Mouse (Mus musculus) cerebellum, postnatal 4 days (tissue): ENCODE measurements at regions not wholly inside any gene's neighbourhood (a gene's known extent, or its start where the extent isn't known, plus 50 kb on each side); places are given as distances from the start of the nearest gene placed in this dataset.

Experiments
- DNase-seq, 2 experiments: peaks; one replicate each; pipeline ENCODE4 v3.0.0; 2022; ENCODE audit warnings: low spot score in 2 of 2, mixed read lengths in 1 of 2

GRCm38 (mm10) chr17:16101548-16101947 lies 270.7 kb upstream of the Rgmb start:
- no peak for DNase-seq

GRCm38 (mm10) chr17:16092952-16093351 lies 262.1 kb upstream of the Rgmb start:
- no peak for DNase-seq

- DNase-seq: no peak
Observed at GRCm38 (mm10) chr17:16089619-16090280, 258.9 kb upstream of the Rgmb start.

- DNase-seq: no peak
Observed at GRCm38 (mm10) chr17:16088879-16089618, 258.2 kb upstream of the Rgmb start.

- no peak for DNase-seq
Observed at GRCm38 (mm10) chr17:16087046-16087445, 256.2 kb upstream of the Rgmb start.

GRCm38 (mm10) chr17:16082842-16083241 lies 252.0 kb upstream of the Rgmb start:
- no peak for DNase-seq

GRCm38 (mm10) chr17:16078549-16078948 lies 247.7 kb upstream of the Rgmb start:
- no peak for DNase-seq

GRCm38 (mm10) chr17:16069334-16069733 lies 238.5 kb upstream of the Rgmb start:
- DNase-seq: no peak

- DNase-seq: no peak
Observed at GRCm38 (mm10) chr17:16067858-16068257, 237.0 kb upstream of the Rgmb start.

- DNase-seq: no peak
Observed at GRCm38 (mm10) chr17:16054481-16054880, 223.6 kb upstream of the Rgmb start.

GRCm38 (mm10) chr17:16051713-16052112 lies 220.9 kb upstream of the Rgmb start:
- DNase-seq: no peak

GRCm38 (mm10) chr17:16041542-16042251 lies 210.9 kb upstream of the Rgmb start:
- no peak for DNase-seq

GRCm38 (mm10) chr17:16027989-16028388 lies 197.2 kb upstream of the Rgmb start:
- no peak for DNase-seq

GRCm38 (mm10) chr17:16004871-16005575 lies 174.2 kb upstream of the Rgmb start:
- no peak for DNase-seq

- DNase-seq: no peak
Observed at GRCm38 (mm10) chr17:16004002-16004401, 173.2 kb upstream of the Rgmb start.

GRCm38 (mm10) chr17:15998771-15999170 lies 167.9 kb upstream of the Rgmb start:
- DNase-seq: no peak

- no peak for DNase-seq
Observed at GRCm38 (mm10) chr17:15997289-15997688, 166.4 kb upstream of the Rgmb start.

GRCm38 (mm10) chr17:15995493-15995892 lies 164.7 kb upstream of the Rgmb start:
- no peak for DNase-seq

GRCm38 (mm10) chr17:15993361-15994287 lies 162.8 kb upstream of the Rgmb start:
- peak in 1 of 2 experiments; percentile 11 for DNase-seq

GRCm38 (mm10) chr17:15991916-15992315 lies 161.1 kb upstream of the Rgmb start:
- DNase-seq: no peak

GRCm38 (mm10) chr17:15990303-15990702 lies 159.5 kb upstream of the Rgmb start:
- peak in 1 of 2 experiments; percentile 15 for DNase-seq
